In genomic region chr12:103367620-103368325, GRCm38 (mm10) we compare ENCODE assay signal across 9 mouse cellular contexts. TPM values are rescaled to one million over a fixed set of nuclear protein-coding genes. Genes with fewer than 3 reads are reported as not detected.
DNase-seq lines count a peak whose midpoint lies in the region; ATAC-seq lines count a peak whose summit lies in the region.
"Had no signal": no experiment of that assay in that cellular context is flagged by ENCODE, and none has a peak within 500 bp of the region (broad histone marks: within the 10 kb centered on the region; RNA-seq: fewer than 3 reads in every experiment).

No protein-coding gene starts in this region.

- 21% methylated on average over 18 of the region's 18 CpGs for WGBS in hindbrain, embryonic 10.5 days

- ATAC-seq in frontal cortex, adult (ENCODE audit: low TSS enrichment), result peak; percentile 51

- peaks cover 8% of the 10 kb centered on the region for H3K4me1 ChIP-seq in hindbrain, embryonic 10.5 days (replicated peaks)

- H3K27me3 ChIP-seq in hindbrain, embryonic 10.5 days (ENCODE audit: insufficient read depth, poor library complexity, severe bottlenecking), result peaks cover 22% of the 10 kb centered on the region

- no peaks in the 10 kb centered on the region for H3K36me3 ChIP-seq in hindbrain, embryonic 10.5 days

- H3K27ac ChIP-seq in hindbrain, embryonic 10.5 days, result peak overlapping the region; percentile 53; the same call in 1 of the 2 replicates
- H3K27ac ChIP-seq: macrophage had no signal

- H3K9me3 ChIP-seq in hindbrain, embryonic 10.5 days, result no peaks in the 10 kb centered on the region

- peak; percentile 68 for DNase-seq in MN1 (ENCODE audit: low spot score)
- peak; percentile 51 for DNase-seq in cerebellum, adult 9-10 months
- peak; percentile 86 for DNase-seq in hindbrain, embryonic 10.5 days (ENCODE audit: low spot score)
- peak; percentile 72 to 92 for DNase-seq in layer of hippocampus, postnatal 25 days (ENCODE audit: extremely low spot score in 1 of 2, low spot score in 1 of 2)
- DNase-seq in lung, postnatal 25 days (ENCODE audit: low spot score), result peak; percentile 53
- DNase-seq in right cerebral cortex, adult 2 months (ENCODE audit: low spot score in 2 of 2), result peak; percentile 82 to 83
- DNase-seq in urinary bladder, postnatal 36 days (ENCODE audit: low spot score in 2 of 2), result peak; percentile 43 to 58

- H3K4me3 ChIP-seq in hindbrain, embryonic 10.5 days, result no peak overlapping the region

RNA-seq across cellular contexts. Expression of gene Asb2, which starts 12.0 kb away (rescaled TPM):
- 0.64 and 1.2 TPM in 2 replicates for polyA plus RNA-seq in hindbrain, embryonic 10.5 days (2016; fragmentation: Nextera tagmentation; extraction: Ambion mirVana)
- 1 to 10 TPM; 1.9 to 2.2 TPM for total RNA-seq in layer of hippocampus, postnatal 25 days (2021)

RNA-seq across cellular contexts. Expression of gene Otub2, which starts 20.7 kb away (rescaled TPM):
- polyA plus RNA-seq in hindbrain, embryonic 10.5 days (2016; fragmentation: Nextera tagmentation; extraction: Ambion mirVana), result 10.5 and 15.4 TPM in 2 replicates
- 10 to 100 TPM; 46.6 to 53.9 TPM for total RNA-seq in layer of hippocampus, postnatal 25 days (2021)

RNA-seq across cellular contexts. Expression of gene 9330161L09Rik, which starts 39.8 kb away (rescaled TPM):
- 0.76 TPM in 1 of 2 replicates, not detected in the other for polyA plus RNA-seq in hindbrain, embryonic 10.5 days (2016; fragmentation: Nextera tagmentation; extraction: Ambion mirVana)
- 1 to 10 TPM; 1.6 to 3.4 TPM for total RNA-seq in layer of hippocampus, postnatal 25 days (2021)
- polyA plus RNA-seq: macrophage had no signal

RNA-seq across cellular contexts. Expression of gene Fam181a, which starts 57.0 kb away (rescaled TPM):
- polyA plus RNA-seq in hindbrain, embryonic 10.5 days (2016; fragmentation: Nextera tagmentation; extraction: Ambion mirVana), result 24.9 and 26.1 TPM in 2 replicates
- total RNA-seq in layer of hippocampus, postnatal 25 days (2021), result 1 to 10 TPM; 1.5 to 2.3 TPM
- polyA plus RNA-seq: macrophage had no signal

RNA-seq across cellular contexts. Expression of gene Ddx24, which starts 57.9 kb away (rescaled TPM):
- 92.6 and 94.6 TPM in 2 replicates for polyA plus RNA-seq in hindbrain, embryonic 10.5 days (2016; fragmentation: Nextera tagmentation; extraction: Ambion mirVana)
- total RNA-seq in layer of hippocampus, postnatal 25 days (2021), result 100 to 1,000 TPM; 211 to 223 TPM
